Mouse (Mus musculus) telencephalon, adult 2 months (tissue): ENCODE data around the gene H3f3b.
"Not testable (repeated sequence)": the region's sequence is repeated elsewhere in the genome, so short reads cannot be mapped to it uniquely, and the experiment has no call there.

Experiments
- DNase-seq: peaks from one replicate; pipeline ENCODE4 v3.0.0-alpha.2; 2011; ENCODE audit warnings: low read depth, low spot score

Gene H3f3b

GRCm38 (mm10) chr11:116049610-116050009, 21.8 kb upstream of the H3f3b start:
- DNase-seq: no peak

- DNase-seq: no peak
Observed at GRCm38 (mm10) chr11:116045173-116045572, 17.4 kb upstream of the H3f3b start.

DNA sequence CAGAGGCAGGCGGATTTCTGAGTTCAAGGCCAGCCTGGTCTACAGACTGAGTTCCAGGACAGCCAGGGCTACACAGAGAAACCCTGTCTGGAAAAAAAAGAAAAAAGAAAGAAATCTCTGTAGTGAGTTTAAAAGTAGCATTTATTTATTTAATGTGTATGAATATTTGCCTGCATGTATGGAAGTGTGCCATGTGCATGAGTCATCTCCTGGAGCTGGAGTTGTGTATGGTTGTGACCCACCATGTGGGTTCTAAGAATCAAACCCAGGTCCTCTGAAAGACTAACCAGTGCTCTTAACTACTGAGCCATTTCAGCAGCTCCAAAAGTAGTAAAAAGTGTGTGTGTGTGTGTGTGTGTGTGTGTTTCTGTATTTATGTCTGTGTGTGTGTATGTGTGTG, 15.5 kb upstream of the H3f3b start:
- DNase-seq: no peak

DNA sequence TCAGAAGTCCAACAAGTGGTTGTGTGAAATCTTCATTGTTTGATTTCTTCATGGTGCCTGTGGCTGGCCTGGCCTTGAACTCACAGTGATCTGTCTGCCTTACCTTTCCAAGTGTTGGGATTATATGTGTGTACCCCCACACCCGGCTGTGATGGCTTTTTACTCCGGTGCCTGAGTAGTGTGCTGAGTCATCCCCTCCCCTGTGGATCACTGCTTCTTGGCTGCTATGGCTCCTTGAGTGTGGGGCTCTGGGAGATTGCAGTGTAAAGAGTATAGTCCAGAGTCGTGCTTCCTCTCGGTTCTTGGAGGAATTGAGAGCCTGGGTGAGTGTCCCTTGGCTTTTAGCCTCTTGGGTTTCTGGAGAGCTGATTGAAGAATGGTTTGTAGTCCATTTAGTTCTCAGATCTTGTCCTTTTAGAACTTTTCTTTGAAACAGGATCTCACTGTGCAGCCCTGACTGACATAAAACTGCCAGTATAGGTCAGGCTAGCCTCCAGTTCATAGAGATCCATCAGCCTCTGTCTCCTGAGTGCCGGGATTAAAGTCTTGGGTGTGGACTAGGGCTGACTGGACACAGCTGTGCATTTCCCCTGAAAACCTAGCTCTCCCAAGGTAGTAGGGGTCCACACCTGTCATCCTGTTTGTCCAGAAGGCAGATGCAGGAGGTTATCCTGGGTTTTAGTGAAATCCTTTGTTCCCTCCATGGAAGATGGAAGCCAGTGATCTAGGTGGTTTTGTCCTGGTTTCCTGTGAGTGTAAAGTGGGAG, 14.8 kb upstream of the H3f3b start:
- DNase-seq: no peak

GRCm38 (mm10) chr11:116041833-116042232, 14.1 kb upstream of the H3f3b start:
- DNase-seq: no peak

- DNase-seq: no peak
Observed at GRCm38 (mm10) chr11:116040593-116040992, 12.8 kb upstream of the H3f3b start.

- no peak for DNase-seq
Observed at GRCm38 (mm10) chr11:116037826-116038225, 10.1 kb upstream of the H3f3b start.

DNA sequence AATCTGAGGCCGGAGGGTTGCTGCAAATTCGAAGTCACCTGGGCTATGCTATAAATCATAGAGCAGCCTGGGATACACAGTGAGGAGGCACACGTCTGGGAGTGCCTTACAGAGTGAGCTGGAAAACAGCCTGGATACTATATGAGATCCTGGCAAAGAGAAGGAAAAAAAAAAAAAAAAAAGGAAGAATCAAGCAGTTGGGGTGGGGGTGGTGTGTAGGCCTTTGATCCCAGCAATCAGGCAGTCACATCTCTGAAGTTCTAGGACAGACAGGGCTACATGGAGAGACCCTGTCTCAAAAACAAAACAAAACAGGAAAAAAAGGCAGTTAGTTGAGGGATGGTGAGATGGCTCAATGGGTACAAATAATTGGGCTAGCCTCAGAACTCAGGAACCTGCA, 8.9 kb upstream of the H3f3b start:
- DNase-seq: no peak

DNA sequence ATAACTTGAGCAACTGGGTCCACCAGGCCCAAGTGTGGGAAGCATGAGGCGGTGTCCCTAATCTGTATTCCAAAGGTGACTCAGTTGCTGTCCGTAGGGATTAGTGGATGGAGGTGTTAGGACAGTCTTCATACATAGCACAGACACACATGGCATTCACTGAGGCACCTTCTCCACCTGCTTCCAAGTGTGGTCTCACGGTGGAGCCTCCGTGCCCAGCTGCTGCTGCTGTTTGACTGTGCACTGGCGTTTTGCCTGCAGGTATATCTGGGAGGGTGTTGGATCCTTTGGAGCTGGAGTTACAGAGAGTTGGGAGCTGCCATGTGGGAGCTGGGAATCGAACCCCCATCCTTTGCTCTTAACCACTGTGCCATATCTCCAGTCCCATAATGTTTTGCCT, 6.8 kb upstream of the H3f3b start:
- no peak for DNase-seq

DNA sequence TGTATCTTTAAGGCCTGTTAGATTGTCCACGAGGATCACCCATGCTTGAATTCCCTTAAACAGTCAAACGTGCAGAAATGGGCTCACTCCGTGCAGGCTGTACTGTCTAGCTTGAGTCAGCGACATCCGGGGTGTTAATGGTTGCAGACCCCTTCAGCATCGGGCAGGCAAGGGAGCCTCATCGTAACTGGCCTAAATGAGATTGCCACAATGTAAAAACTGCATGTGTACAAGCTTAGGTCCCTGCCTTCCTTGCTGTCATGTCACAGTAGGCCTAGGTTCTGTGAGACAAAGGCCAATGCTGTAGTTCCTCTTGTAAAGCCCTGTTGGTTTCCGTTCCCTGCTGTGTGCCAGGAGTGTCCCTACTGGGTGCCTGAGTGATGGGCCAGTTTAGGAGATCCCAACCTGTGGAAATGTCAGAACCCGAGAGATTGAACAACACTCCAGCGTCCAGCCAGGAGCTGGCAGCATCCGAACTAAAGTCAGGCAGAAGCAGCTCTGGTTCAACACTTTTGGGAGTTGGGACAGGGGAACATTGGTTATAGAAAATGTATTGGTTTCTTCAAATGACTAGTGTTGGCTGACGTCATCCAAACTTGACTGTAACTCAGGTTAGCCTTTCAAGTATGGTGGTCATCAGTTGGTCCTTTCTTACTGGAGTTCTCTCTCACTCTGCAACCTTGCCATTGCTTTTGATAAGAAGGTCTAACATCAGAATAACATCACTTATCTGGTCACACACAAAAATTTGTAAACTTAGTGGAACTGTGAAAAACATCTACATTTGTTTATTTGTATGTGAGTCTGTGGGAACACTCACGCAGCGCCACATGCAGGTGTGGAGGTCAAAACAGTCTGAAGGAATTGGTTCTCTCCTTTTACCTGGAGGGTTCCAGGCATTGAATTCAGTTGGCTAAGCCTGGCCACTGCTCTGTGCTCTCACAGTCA, 3.4 kb upstream of the H3f3b start:
- no peak for DNase-seq

DNA sequence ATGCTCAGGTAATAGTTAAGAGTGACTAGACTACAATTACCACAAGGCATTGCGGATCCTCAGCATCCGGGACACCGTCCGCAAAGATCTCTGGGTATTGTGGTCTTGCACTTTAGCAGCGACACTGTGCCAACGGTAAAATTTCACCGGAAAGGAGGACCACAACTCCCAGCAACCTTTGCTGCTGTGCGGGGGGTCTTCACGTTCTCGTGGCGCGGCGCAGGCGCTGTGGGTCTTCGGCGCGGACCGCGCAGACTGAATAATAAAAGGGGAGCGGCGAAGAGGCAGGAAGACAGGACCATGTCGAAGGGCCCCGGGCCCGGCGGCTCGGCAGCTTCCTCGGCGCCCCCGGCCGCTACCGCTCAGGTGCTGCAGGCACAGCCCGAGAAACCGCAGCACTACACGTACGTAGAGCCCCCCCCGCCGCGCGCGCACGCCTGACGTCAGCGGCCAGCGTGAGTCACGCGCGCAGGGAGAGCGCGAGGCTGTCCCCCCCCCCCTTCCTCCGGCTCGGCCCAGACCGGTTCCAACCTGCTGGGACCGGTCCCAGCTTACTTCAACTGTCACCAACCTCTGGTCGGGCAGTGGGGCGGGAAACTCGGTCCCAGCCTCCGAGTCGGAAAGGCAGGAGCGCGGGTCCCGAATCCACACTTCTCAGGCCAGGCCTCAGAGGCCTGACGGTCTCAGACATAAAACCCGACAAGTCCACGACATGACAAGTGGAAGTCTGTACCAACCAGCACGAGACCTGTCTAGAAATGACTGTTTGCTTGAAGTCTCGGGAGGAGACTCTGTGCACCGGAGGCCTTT, 2.5 kb upstream of the H3f3b start, which contains the start of gene Unk:
Unk (plus strand) TSS at position 235 of the 810 bp plus-strand sequence.
- peak; percentile 99 for DNase-seq

DNA sequence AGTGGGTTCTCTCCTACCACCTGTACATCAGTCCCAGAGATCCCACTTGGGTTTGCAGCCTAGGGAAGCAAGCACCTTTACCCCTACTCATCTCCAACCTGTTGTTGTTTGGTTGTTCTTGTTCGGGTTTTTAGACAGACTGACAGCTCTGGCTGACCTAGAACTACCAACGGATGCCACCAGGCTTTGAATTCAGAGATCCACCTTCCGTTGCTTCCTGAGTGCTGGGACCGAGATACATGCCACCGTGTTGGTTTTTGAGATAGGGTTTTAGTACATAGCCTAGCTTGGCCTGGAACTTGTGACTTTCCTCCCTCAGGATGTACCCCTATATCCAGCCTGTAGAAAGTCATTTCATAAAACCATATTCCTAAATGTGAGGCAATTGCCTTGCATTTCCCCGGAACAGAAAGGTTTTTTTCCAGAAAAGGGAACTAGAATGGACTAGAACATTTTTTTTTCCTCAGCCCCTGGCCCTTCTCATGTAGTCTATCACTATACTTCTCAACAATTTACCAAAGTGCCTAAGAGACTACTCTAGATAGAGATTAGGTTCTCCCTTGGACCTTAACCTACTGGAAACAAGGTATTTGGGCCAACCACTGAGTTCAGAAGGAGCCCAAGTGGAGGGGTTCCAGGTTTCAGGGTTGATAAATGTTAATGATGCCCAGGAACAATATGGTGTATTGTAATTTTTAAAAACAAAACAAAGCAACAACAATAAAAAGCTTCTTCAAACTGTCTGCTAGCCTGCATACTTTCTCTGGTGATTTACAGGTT, 1.5 kb upstream of the H3f3b start:
- no peak for DNase-seq

- DNase-seq: no peak
Observed at GRCm38 (mm10) chr11:116028177-116028865, 559 bp upstream of the H3f3b start.

DNA sequence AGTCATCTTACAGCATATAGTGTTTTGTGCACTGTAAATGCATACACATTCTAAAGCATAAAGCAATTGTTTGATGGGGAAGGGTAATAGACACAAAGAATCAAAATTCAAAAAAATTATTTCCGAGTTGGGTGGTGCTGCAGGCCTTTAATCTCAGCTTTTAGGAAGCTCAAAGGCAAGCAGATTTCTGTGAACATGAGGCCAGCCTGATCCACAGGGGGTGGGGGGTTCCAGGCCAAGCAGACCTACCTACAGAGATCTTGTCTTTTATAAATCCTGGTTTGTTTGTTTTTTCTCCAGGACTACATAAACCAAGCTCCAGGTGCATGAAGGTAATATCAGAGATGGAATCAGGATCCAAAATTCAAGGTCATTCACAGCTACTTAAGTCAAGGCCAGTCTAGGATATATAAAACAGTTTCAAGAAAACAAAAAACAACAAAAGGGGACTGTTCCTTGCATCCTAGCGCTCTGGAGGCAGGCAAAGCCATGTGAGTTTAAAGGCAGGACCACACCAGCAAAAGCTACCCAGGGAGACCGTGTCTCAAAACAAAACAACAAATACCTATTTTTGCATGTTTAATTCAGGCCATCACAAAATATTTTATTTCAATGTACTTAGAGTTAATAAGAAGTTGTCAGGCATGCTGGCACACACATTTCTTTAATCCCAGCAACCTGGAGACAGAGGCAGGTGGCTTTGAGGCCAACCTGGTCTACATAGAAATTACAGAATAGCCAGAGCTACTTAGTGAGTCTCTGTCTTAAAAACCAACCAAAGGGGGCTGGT, 2.5 kb downstream of the H3f3b start:
- no peak for DNase-seq

GRCm38 (mm10) chr11:116024356-116024808, 3.4 kb downstream of the H3f3b start:
- DNase-seq: peak; percentile 100

DNA sequence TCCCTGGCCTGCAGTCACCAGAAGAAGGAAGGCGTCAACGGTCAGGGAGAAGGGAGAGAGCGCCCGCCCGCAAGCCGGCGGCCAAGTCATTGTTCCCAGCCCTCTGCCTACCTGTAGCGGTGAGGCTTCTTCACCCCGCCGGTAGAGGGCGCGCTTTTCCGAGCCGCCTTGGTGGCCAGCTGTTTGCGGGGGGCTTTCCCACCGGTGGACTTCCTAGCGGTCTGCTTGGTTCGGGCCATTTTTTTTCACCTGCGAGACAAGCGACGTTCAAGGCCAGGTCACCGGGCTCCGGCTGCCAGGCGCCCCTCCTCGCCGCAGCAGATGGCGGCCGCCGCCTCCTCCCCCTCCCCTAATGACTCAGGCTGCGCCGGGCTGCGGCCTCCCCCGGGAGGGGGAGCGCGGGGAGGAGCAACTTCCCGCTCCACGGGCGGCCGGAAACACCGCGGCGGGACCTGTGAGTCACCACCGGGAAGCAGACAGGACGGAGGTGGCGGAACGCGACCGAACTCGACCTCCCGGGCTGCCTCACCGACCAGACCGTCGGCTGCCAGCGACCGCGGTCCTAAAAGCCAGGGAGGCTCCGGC, 3.9 kb downstream of the H3f3b start:
- peak; percentile 45 for DNase-seq

- DNase-seq: not testable (repeated sequence)
Observed at GRCm38 (mm10) chr11:116023074-116023770, 4.5 kb downstream of the H3f3b start.

GRCm38 (mm10) chr11:116022256-116022780, 5.4 kb downstream of the H3f3b start:
- DNase-seq: no peak
